Mouse (Mus musculus) lung, embryonic 14.5 days (tissue): ENCODE results near the gene Cdh23. TPM values are rescaled to one million over a fixed set of nuclear protein-coding genes. Genes with fewer than 3 reads are reported as not detected.

Source experiments
- ATAC-seq: fragments of 200-750 bp; cut with Nextera tagmentation; 2 replicates; pipeline ENCODE4 v1.8.0; 2017; ENCODE audit warnings: mild to moderate bottlenecking, moderate TSS enrichment, moderate library complexity; ENCODE audit not compliant: insufficient read depth
- DNase-seq: peaks from one replicate; pipeline ENCODE4 v3.0.0-alpha.2; 2015
- H3K27ac ChIP-seq: fragments of 300-500 bp; sonication (generic); 2 replicates; pipeline ENCODE4 v1.5.1; 2014; ENCODE audit warnings: low read depth, mild to moderate bottlenecking, moderate library complexity
- H3K27me3 ChIP-seq: fragments of 300-500 bp; sonication (generic); 2 replicates; pipeline ENCODE4 v1.6.1; 2014; ENCODE audit warnings: low read length, control low read depth; ENCODE audit not compliant: insufficient read depth
- H3K36me3 ChIP-seq: fragments of 300-500 bp; sonication (generic); 2 replicates; pipeline ENCODE4 v1.6.1; 2014; ENCODE audit warnings: control low read depth; ENCODE audit not compliant: insufficient read depth
- H3K4me1 ChIP-seq: fragments of 300-500 bp; sonication (generic); 2 replicates; pipeline ENCODE4 v1.6.1; 2014; ENCODE audit warnings: antibody characterized with exemption, control low read depth; ENCODE audit not compliant: insufficient read depth
- H3K4me2 ChIP-seq: fragments of 300-500 bp; sonication (generic); 2 replicates; pipeline ENCODE4 v1.6.1; 2014; ENCODE audit warnings: mild to moderate bottlenecking
- H3K4me3 ChIP-seq: fragments of 300-500 bp; sonication (generic); 2 replicates; pipeline ENCODE4 v1.5.1; 2014; ENCODE audit warnings: low read depth, low read length
- H3K9ac ChIP-seq: fragments of 300-500 bp; sonication (generic); 2 replicates; pipeline ENCODE4 v1.6.1; 2014
- H3K9me3 ChIP-seq: fragments of 300-500 bp; sonication (generic); 2 replicates; pipeline ENCODE4 v1.6.1; 2016; ENCODE audit warnings: low read depth, low read length, control low read depth
- CTCF ChIP-seq: IDR thresholded peaks from 2 replicates; pipeline ENCODE4 v1.5.1; 2016; ENCODE audit warnings: antibody characterized with exemption, low read depth
- WGBS: fragments of 180-500 bp; shearing (Covaris S2); extraction: QIAGEN DNeasy Blood & Tissue Kit; methylation state at CpG from one replicate; pipeline ENCODE4 v1.1.7; 2014; 5-methylcytosine and 5-hydroxymethylcytosine counted together
- polyA plus RNA-seq: library from polyadenylated mRNA; unstranded; fragments of >200 nt; fragmentation: Nextera tagmentation; extraction: Ambion mirVana; gene quantifications from 2 replicates; pipeline ENCODE4 v1.2.1, GENCODE M21; 2014

Cdh23 gene
- polyA plus RNA-seq, 1 experiment from 2014 or later: 0.26 TPM

- Histone ChIP-seq H3K4me2 (no peak overlapping the region), H3K36me3 (no peaks in the 10 kb centered on the region), H3K4me3 (no peak overlapping the region), H3K9ac (no peak overlapping the region), H3K27me3 (no peaks in the 10 kb centered on the region), H3K4me1 (no peaks in the 10 kb centered on the region), H3K27ac (no peak overlapping the region), H3K9me3 (no peaks in the 10 kb centered on the region; the same call in 1 of the 2 replicates)
- WGBS: 69% methylated on average over 5 of the region's 5 CpGs
- no peak for ATAC-seq
- DNase-seq: no peak
- TF ChIP-seq CTCF: no peak
These were observed 12.5 kb upstream of the Cdh23 start for GRCm38 (mm10) chr10:60708837-60709236.

GRCm38 (mm10) chr10:60706268-60706667, 10.0 kb upstream of the Cdh23 start:
- H3K4me3 ChIP-seq: no peak overlapping the region
- H3K9ac ChIP-seq: no peak overlapping the region
- no peak overlapping the region for H3K27ac ChIP-seq
- no peaks in the 10 kb centered on the region for H3K9me3 ChIP-seq
- ATAC-seq (no peak), DNase-seq (no peak)
- H3K36me3 ChIP-seq: no peaks in the 10 kb centered on the region
- no peak overlapping the region for H3K4me2 ChIP-seq
- TF ChIP-seq CTCF: no peak
- no peaks in the 10 kb centered on the region for H3K27me3 ChIP-seq
- 79% methylated on average over 4 of the region's 4 CpGs for WGBS
- no peaks in the 10 kb centered on the region for H3K4me1 ChIP-seq

GRCm38 (mm10) chr10:60705134-60705533, 8.8 kb upstream of the Cdh23 start:
- TF ChIP-seq CTCF: no peak
- H3K4me3 ChIP-seq: no peak overlapping the region
- H3K9me3 ChIP-seq: no peaks in the 10 kb centered on the region
- 59% methylated on average over 2 of the region's 2 CpGs for WGBS
- no peaks in the 10 kb centered on the region for H3K36me3 ChIP-seq
- no peaks in the 10 kb centered on the region for H3K27me3 ChIP-seq
- H3K4me2 ChIP-seq: no peak overlapping the region
- H3K9ac ChIP-seq: no peak overlapping the region
- DNase-seq (no peak), ATAC-seq (no peak)
- H3K4me1 ChIP-seq: no peaks in the 10 kb centered on the region
- no peak overlapping the region for H3K27ac ChIP-seq

- ATAC-seq: no peak
- no peaks in the 10 kb centered on the region for H3K36me3 ChIP-seq
- WGBS: 75% methylated on average over 6 of the region's 6 CpGs
- DNase-seq: no peak
- H3K4me3 ChIP-seq: no peak overlapping the region
- H3K27ac ChIP-seq: no peak overlapping the region
- H3K27me3 ChIP-seq: 0 out of 2 replicates have a peak, but pooled peaks cover 3% of the 10 kb centered on the region
- TF ChIP-seq CTCF: no peak
- H3K9me3 ChIP-seq: no peaks in the 10 kb centered on the region
- no peak overlapping the region for H3K9ac ChIP-seq
- no peak overlapping the region for H3K4me2 ChIP-seq
- H3K4me1 ChIP-seq: no peaks in the 10 kb centered on the region
These were observed 1.5 kb upstream of the Cdh23 start for GRCm38 (mm10) chr10:60697775-60698174.

GRCm38 (mm10) chr10:60696975-60697374, 685 bp upstream of the Cdh23 start:
- no peak; the same call in 1 of the 2 replicates for ATAC-seq
- DNase-seq: peak; percentile 78

GRCm38 (mm10) chr10:60691671-60692390, 4.5 kb downstream of the Cdh23 start:
- no peaks in the 10 kb centered on the region for H3K9me3 ChIP-seq
- no peak overlapping the region for H3K4me2 ChIP-seq
- peaks cover 28% of the 10 kb centered on the region for H3K27me3 ChIP-seq
- H3K36me3 ChIP-seq: no peaks in the 10 kb centered on the region
- H3K9ac ChIP-seq: no peak overlapping the region
- no peak overlapping the region for H3K4me3 ChIP-seq
- ATAC-seq (no peak), DNase-seq (no peak)
- H3K27ac ChIP-seq: no peak overlapping the region
- WGBS: 64% methylated on average over 20 of the region's 20 CpGs
- no peak for TF ChIP-seq CTCF
- no peaks in the 10 kb centered on the region for H3K4me1 ChIP-seq

More at GRCm38 (mm10) chr10:60696975-60697374, 685 bp upstream of the Cdh23 start:
- Histone ChIP-seq H3K9me3 (no peaks in the 10 kb centered on the region), H3K4me3 (no peak overlapping the region), H3K4me1 (no peaks in the 10 kb centered on the region), H3K27ac (no peak overlapping the region), H3K27me3 (0 out of 2 replicates have a peak, but pooled peaks cover 3% of the 10 kb centered on the region), H3K9ac (no peak overlapping the region), H3K4me2 (no peak overlapping the region), H3K36me3 (no peaks in the 10 kb centered on the region)
- 7% methylated on average over 5 of the region's 5 CpGs for WGBS
- TF ChIP-seq CTCF: peak; percentile 92

GRCm38 (mm10) chr10:60690960-60691359, 5.3 kb downstream of the Cdh23 start:
- H3K27ac ChIP-seq: no peak overlapping the region
- 40% methylated on average over 6 of the region's 6 CpGs for WGBS
- DNase-seq (peak; percentile 37), ATAC-seq (no peak)
- no peaks in the 10 kb centered on the region for H3K36me3 ChIP-seq
- no peaks in the 10 kb centered on the region for H3K9me3 ChIP-seq
- peaks cover 36% of the 10 kb centered on the region for H3K27me3 ChIP-seq
- H3K4me2 ChIP-seq: no peak overlapping the region
- no peak overlapping the region for H3K9ac ChIP-seq
- no peaks in the 10 kb centered on the region for H3K4me1 ChIP-seq
- H3K4me3 ChIP-seq: no peak overlapping the region
- no peak for TF ChIP-seq CTCF
